ENCODE assay signal across 19 mouse cellular contexts in genomic region chr3:68514120-68514497, GRCm38 (mm10).
DNase-seq lines count a peak whose midpoint lies in the region; ATAC-seq and TF ChIP-seq lines count a peak whose summit lies in the region.
"Had no signal": no experiment of that assay in that cellular context is flagged by ENCODE, and none has a peak within 500 bp of the region (broad histone marks: within the 10 kb centered on the region; RNA-seq: fewer than 3 reads in every experiment).

No protein-coding gene starts in this region.

- no peaks in the 10 kb centered on the region for H3K9me3 ChIP-seq in forebrain, embryonic 15.5 days
- H3K9me3 ChIP-seq in hindbrain, embryonic 14.5 days (ENCODE audit: control insufficient read depth, low read length): no peaks in the 10 kb centered on the region
- H3K9me3 ChIP-seq in neural tube, embryonic 14.5 days (ENCODE audit: control insufficient read depth, low read length): no peaks in the 10 kb centered on the region
- H3K9me3 ChIP-seq: heart, embryonic 15.5 days; limb, embryonic 15.5 days had no signal

- no peak overlapping the region for H3K9ac ChIP-seq in forebrain, embryonic 15.5 days (replicated peaks)
- no peak overlapping the region for H3K9ac ChIP-seq in hindbrain, embryonic 14.5 days
- H3K9ac ChIP-seq in neural tube, embryonic 14.5 days (replicated peaks; ENCODE audit: low read depth, low read length): no peak overlapping the region
- H3K9ac ChIP-seq: heart, embryonic 15.5 days; limb, embryonic 15.5 days; liver, postnatal 0 days had no signal

- no peak overlapping the region for H3K4me2 ChIP-seq in forebrain, embryonic 15.5 days (replicated peaks)
- no peak overlapping the region for H3K4me2 ChIP-seq in hindbrain, embryonic 14.5 days (replicated peaks)
- H3K4me2 ChIP-seq in neural tube, embryonic 14.5 days (ENCODE audit: low read depth, low read length): no peak overlapping the region
- H3K4me2 ChIP-seq: heart, embryonic 15.5 days; limb, embryonic 15.5 days had no signal

- no peaks in the 10 kb centered on the region for H3K36me3 ChIP-seq in forebrain, embryonic 15.5 days
- no peaks in the 10 kb centered on the region for H3K36me3 ChIP-seq in hindbrain, embryonic 14.5 days (replicated peaks; ENCODE audit: control insufficient read depth, insufficient read depth)
- H3K36me3 ChIP-seq in neural tube, embryonic 14.5 days (ENCODE audit: control insufficient read depth, insufficient read depth, low read length): no peaks in the 10 kb centered on the region
- H3K36me3 ChIP-seq: G1E; heart, embryonic 15.5 days; limb, embryonic 15.5 days had no signal

- intact Hi-C loops in left cerebral cortex, adult 2 months (cut with DNase I): no loop called here

- H3K4me3 ChIP-seq in left cerebral cortex, adult 2 months: no peak overlapping the region
- no peak overlapping the region for H3K4me3 ChIP-seq in forebrain, embryonic 15.5 days
- H3K4me3 ChIP-seq in hindbrain, embryonic 14.5 days (replicated peaks; ENCODE audit: low read length): no peak overlapping the region
- no peak overlapping the region for H3K4me3 ChIP-seq in neural tube, embryonic 14.5 days (ENCODE audit: low read depth, low read length)
- H3K4me3 ChIP-seq: heart, embryonic 15.5 days; limb, embryonic 15.5 days had no signal

- H3K4me1 ChIP-seq in forebrain, embryonic 15.5 days: peaks cover 31% of the 10 kb centered on the region
- no peaks in the 10 kb centered on the region; the same call in 1 of the 2 replicates for H3K4me1 ChIP-seq in hindbrain, embryonic 14.5 days (replicated peaks; ENCODE audit: control insufficient read depth, insufficient read depth, low read length)
- no peaks in the 10 kb centered on the region; the same call in 1 of the 2 replicates for H3K4me1 ChIP-seq in neural tube, embryonic 14.5 days (ENCODE audit: control insufficient read depth, insufficient read depth, low read length)

- DNase-seq in left cerebral cortex, adult 2 months (ENCODE audit: extremely low spot score in 1 of 2, low spot score in 2 of 2): no peak
- DNase-seq in left cerebral cortex, adult 11 months (ENCODE audit: low spot score): no peak
- no peak for DNase-seq in hindbrain, embryonic 14.5 days (ENCODE audit: low spot score)
- DNase-seq in right cerebral cortex, postnatal 14 days: no peak
- no peak for DNase-seq in gastrocnemius, adult 18-20 months (ENCODE audit: low spot score)
- DNase-seq: cerebellum, adult 11-12 months; embryo, embryonic 11 days; heart, adult 18-20 months; layer of hippocampus, adult 9-11 months; liver, postnatal 0 days; right cerebral cortex, postnatal 4 days; thymus, adult 18-20 months had no signal

- H3K27me3 ChIP-seq in forebrain, embryonic 15.5 days: no peaks in the 10 kb centered on the region
- no peaks in the 10 kb centered on the region for H3K27me3 ChIP-seq in hindbrain, embryonic 14.5 days (ENCODE audit: control insufficient read depth, insufficient read depth, low read length)
- no peaks in the 10 kb centered on the region for H3K27me3 ChIP-seq in neural tube, embryonic 14.5 days (ENCODE audit: control insufficient read depth, insufficient read depth, low read length)
- H3K27me3 ChIP-seq: heart, embryonic 15.5 days; limb, embryonic 15.5 days had no signal

- TF ChIP-seq CTCF in left cerebral cortex, adult 2 months (IDR thresholded peaks at IDR 0.05): no peak

- WGBS in forebrain, embryonic 15.5 days: 32% methylated on average over 3 of the region's 3 CpGs
- WGBS in hindbrain, embryonic 14.5 days: 48% methylated on average over 3 of the region's 3 CpGs
- 28% methylated on average over 3 of the region's 3 CpGs for WGBS in neural tube, embryonic 14.5 days

- peak; percentile 47 for ATAC-seq in forebrain, embryonic 15.5 days (replicated peaks)
- peak; percentile 46 for ATAC-seq in hindbrain, embryonic 14.5 days (ENCODE audit: low FRiP score)
- peak; percentile 50; the same call in 1 of the 2 replicates for ATAC-seq in neural tube, embryonic 14.5 days (ENCODE audit: low read depth)

- 0 out of 2 replicates have a peak overlapping the region, but pooled peaks have one; percentile 25 for H3K27ac ChIP-seq in left cerebral cortex, adult 2 months
- peak overlapping the region; percentile 51; the same call in 1 of the 2 replicates for H3K27ac ChIP-seq in forebrain, embryonic 15.5 days (replicated peaks)
- H3K27ac ChIP-seq in hindbrain, embryonic 14.5 days: no peak overlapping the region
- no peak overlapping the region for H3K27ac ChIP-seq in neural tube, embryonic 14.5 days (ENCODE audit: low read depth, low read length)
- H3K27ac ChIP-seq: heart, embryonic 15.5 days; kidney, postnatal 0 days; limb, embryonic 15.5 days; macrophage had no signal

Comparison
In these comparisons a context has a peak if more than half of its experiments do, and no peak if none do; other contexts are left out.
1. H3K27ac ChIP-seq: peak in left cerebral cortex, adult 2 months (single experiment) and forebrain, embryonic 15.5 days (single experiment); none in hindbrain, embryonic 14.5 days (single experiment) and neural tube, embryonic 14.5 days (single experiment).
2. Peak in every context shown above with its lines, with median percentiles within 50 percentile points of each other: ATAC-seq.